Mouse (Mus musculus): ENCODE measurements around the gene Agpat2.
A peak's percentile ranks its signal among the peaks of the same experiment; 100 is the strongest.

The Agpat2 gene

DNA sequence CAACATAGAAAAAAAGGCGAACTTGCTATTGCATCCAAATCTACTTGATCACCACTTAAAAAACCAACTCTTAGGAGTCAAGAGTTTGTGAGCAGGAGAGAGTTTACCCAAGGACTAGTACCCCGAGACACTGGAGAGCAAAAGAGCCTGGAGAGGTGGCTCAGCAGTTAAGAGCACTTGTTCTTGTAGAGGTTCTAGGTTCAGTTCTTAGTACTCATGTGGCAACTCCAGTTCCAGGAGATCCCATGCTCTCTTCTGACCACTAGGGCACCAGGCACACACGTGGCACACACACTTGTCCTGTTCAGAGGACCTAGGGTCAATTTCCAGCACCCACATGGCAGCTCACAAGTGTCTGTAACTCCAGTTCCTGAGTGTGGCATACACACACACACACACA, 21.9 kb upstream of the Agpat2 start:
- no peak for DNase-seq (ENCODE audit: low spot score in 2 of 2)

DNA sequence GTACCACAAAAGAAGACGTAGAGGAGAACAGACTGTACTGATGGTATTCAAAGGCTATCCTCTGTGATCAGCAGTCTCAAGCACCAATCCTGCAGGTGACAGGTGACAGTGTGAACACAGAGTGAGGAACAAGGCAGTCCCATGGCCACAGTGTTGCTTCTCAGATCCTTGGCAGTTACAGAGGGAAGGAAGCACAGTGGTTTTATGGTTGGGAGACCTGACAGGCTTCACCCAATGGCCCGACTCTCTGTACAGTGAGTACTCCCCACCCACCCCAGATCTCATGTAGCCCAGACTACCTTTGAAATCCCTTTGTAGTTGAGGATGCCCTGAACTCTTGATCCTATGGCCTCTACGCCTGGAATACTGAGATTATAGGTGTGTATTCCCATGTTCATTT, 21.2 kb upstream of the Agpat2 start:
- no peak for DNase-seq (ENCODE audit: low spot score in 2 of 2)

DNA sequence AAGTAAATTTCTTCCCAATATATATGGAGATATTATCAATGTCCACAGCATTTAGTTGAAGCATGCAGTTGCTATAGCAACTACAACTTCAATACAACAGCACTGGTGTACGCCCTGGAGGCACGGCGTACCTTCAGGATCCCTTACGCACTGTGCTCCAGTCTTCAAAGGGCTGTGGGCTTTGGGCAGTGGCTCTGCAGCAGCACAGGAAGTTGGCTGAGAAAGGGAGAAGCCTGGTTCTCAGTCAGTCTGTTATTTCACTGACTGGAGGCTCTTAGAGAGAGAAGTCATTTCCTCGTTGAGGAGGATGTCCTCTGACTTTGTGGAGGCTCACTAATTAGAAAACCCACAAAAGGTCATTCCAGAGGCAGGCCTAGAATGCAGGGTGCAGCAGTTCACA, 18.8 kb upstream of the Agpat2 start:
- no peak for DNase-seq (ENCODE audit: low spot score in 2 of 2)

DNA sequence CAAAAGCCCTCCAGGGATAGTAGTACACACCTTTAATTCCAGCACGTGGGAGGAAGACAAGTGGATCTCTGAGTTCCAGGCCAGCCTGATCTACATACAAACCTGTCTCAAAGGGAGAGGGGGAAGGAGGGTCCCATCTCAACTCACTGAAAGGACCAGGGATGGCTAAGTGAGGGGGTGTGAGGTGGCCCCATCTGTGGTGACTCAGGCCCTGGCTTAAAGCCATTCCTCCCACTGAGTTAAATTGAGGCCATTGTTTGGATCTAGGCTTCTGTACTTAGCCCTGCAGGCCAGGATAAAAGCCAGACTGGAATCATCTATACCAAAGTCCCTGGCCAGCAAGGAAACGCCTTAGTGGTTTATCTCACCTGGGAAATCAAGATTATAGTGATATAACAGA, 17.0 kb upstream of the Agpat2 start:
- no peak for DNase-seq (ENCODE audit: low spot score in 2 of 2)

DNA sequence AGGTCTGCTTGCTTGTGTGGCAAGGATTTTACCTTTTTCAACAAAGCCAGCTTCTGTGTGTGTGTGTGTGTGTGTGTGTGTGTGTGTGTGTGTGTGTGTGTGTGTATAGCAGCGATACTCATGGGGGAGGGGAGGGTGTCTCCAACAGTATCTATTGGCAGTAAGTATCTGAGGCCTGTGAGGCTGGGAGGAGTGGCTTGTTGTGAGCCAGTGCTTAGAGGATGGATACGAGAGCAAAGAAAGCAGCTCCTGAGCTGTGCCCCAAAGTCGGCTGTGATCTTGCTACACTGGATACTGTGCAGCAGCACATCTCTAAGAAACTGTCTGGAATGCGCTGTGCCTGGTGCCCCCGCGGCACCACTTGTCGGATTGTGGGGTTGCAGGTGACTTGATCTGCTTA, 13.7 kb upstream of the Agpat2 start:
- DNase-seq (ENCODE audit: low spot score in 2 of 2), result no peak

DNA sequence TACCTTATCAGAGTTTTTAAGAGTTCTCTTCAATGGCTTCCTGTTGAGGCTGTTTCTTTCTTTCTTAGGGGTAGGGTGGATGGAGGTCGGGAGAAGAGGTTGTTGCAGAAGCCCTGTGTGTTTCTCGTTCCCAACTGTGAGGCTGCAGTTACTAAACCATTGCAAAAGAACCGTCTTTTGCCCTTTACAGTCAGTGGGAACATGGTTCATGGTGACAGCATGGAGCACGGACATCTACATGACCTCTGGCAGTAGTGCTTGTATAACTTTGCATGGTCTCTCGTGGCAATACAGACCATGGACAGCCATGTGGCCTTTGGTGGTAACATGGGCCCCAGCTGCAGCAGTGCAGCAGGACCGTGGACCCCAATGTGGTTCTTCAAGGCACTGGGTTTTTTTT, 13.1 kb upstream of the Agpat2 start:
- DNase-seq (ENCODE audit: low spot score in 2 of 2), result no peak

DNA sequence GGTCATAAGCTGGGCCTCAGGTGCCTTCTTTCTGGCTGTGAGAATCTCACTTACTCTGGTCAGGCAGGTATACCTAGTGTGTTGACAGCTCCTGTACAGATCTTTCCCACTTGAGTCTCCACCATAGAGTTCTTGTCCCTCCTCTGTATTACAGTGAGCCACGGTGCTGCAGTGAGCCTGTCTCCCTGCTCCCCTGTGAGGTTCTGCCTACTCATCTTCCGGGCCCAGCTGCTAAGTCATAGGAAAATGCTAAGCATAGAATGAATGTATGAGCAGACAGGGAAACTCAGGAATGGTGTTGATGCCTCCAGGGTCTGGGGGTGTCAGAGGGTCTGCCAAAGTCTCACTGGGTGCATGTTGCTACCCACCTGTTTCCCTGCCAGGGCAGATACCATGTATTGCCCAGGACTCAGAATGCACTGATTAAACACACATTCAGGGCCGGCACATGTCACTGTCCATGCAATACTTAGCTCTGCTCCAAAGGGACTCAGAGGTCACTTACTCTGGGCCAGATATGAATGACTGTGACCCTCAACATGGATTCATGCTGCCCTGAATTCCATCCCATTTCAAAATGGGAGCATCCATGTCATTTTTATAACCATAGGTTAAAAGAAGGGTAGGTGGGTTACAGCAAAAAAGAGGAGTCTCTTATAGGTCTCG, 11.4 kb upstream of the Agpat2 start:
- DNase-seq (ENCODE audit: low spot score in 2 of 2), result no peak

DNA sequence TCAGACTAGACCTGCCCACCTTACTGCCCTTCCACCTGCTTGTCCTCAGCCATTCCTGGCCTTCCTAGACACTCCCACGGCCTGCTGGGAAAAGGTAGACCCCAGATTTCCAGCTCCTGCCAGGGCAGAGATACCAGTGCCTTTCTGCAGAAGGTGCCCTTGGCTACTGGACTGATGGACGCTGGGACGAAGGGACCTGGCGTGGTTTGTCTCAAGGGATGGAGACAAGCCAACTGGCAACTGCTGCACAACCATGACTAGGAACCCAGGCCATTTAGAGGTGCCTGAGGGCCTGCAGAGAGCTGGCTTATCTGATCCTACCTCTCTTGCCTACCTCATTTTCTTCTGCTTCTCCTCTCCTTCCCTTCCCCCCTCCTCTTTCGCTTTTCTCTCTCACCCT, 10.7 kb upstream of the Agpat2 start:
- peak; percentile 61 to 70 for DNase-seq (ENCODE audit: low spot score in 2 of 2)

DNA sequence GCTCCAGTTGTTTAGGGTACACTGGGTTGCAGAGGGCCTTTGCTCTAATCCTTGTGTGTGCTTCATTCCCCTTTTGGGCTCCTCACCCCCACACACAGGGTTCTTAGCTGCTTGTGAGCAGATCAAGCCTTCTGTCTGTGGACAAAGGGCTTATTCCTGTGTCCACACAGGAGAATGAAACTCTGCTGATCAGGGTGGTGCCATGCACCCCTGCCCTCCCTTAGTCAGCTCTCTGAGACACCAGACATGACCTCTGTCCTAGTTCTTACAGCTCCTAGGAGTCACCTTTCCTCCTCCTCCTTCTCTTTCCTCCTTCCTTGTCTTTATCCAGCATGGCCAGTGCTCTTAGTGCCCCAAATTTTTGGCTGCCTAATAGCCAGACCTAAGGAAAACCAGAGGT, 7.7 kb upstream of the Agpat2 start:
- no peak for DNase-seq (ENCODE audit: low spot score in 2 of 2)

DNA sequence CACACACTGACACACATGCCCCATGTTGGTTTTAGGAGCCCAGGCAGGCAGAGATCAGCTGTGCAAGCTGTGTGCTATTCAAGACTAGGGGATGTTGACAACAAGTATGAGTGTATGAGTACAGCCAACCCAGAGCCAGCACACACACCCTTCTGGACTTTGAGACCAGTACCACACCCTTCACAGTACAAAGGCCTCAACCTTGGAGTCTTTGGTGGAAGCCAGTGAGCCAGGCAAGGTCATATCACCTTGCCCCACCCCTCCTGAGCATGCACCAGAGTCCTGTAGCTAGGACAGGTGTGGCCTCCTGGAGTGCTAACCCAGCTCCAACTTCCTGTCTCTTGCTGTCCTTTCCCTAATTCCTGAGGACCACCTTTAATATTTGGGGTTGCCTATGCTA, 6.8 kb upstream of the Agpat2 start:
- no peak for DNase-seq (ENCODE audit: low spot score in 2 of 2)

DNA sequence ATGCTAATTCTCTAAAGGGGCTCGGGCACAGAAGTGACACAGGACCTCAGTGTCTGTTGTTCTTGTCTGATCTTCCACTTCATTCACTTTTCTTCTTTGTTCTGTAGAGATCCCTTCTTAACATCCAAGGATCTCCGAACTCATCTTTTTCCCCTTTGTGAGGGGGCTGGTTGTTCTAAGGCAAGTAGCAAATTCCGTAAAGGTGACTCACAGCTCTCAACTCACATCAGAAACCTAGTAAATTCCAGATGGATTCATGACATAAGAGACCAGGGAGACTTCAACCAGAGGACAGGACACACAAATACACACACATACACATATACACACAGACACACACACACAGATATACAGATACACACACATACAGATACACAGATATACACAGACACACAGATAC, 6.3 kb upstream of the Agpat2 start:
- DNase-seq (ENCODE audit: low spot score in 2 of 2), result no peak

DNA sequence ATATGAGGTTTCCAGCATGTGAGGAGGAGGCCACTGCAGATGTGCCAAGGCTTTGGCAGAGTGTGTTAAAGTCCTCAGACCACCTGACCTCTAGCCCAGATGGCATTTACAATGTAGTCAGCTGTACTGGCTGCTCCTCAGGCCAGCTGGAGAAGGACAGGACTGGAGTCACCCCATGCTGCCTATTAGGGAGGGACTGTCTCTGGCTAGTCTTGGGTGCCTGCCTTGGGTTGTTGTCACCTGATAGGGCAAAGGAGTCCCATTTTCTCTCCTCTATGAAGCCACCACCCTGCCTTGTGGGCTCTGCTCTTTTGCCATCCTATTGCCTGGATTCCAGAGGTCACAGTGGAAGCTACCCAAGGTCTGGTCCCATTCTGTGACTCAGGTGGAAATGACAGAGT, 5.0 kb upstream of the Agpat2 start:
- peak; percentile 82 to 86 for DNase-seq (ENCODE audit: low spot score in 2 of 2)

DNA sequence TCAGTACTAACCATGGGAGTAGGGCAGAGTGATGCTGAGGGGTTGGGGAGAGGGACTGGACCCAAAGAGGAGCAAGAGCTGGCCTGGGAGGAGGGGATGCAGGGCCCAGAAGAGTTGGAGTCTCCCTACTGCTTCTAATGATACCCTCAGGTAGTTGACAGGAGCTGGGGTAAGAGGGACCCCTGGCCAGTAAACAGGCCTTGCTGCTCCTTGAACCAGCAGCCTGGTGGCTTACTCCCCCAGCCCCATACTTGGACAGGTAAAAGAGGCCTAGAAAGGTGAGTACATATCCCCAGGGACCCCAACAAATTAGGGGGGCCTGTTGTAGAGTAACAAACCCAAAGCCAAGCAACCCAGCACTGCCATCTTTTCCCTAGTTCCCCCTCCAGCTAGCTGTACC, 4.6 kb upstream of the Agpat2 start:
- no peak for DNase-seq (ENCODE audit: low spot score in 2 of 2)

DNA sequence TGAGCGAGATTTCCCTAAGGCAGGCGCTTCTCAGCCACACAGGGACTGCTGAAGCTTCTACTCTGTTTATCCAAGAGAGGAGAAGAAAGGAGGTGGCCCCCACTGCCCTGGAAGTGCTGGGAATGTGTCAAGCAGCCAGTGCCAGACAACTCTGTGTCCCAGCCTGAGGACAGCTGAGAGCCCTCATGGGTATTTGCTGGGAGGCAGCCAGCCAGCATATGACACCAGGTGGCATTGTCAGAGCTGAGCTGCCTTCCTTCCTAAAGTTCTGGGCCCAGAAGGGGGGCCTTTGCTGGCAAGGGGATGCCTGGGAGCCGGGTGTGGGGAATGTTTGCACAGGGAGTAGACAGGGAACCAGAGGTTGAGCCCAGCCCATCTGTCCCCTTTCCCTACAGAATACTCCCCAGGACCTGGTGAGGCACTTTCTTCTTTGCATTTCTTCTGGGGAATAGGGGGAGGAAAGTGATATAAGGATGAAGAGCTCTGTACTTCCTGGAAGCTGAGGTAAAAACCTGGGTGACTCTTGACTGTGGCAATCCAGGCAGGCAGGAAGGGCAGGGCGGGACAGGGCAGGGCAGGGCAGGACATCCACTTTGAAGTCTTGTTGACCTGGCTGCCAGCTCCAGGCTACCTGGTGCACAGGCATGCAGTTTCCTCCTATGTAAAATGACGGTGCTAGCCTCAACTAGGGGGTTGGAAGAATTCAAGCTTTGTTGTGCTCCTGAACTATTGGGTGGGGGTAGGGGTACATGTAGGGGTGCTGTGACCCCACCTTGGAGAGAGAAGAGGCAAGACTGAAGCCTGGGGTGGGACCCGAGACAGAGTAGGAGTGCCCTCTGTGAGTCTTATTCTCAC, 3.1 kb upstream of the Agpat2 start:
- peak; percentile 75 to 80 for DNase-seq (ENCODE audit: low spot score in 2 of 2)

DNA sequence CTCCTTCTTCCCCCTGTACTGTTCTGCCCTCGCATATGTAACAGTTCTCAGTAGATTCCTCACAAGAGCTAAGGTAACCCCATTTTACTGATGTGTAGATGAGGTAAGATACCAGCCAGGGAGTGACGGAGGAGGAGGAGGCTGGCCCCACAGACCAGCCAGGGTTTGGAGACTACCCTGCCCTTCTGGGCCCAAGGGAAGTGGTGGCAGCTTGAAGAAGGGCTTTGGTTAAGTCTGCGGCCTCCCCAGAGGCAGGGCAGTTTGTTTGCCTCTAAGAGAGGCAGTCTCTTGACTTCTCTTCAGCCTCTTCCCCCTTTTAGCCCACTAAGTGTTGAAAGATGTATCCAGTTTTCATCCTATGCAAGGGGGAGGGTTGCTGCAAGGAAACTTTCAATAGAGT, 2.4 kb upstream of the Agpat2 start:
- no peak for DNase-seq (ENCODE audit: low spot score in 2 of 2)

DNA sequence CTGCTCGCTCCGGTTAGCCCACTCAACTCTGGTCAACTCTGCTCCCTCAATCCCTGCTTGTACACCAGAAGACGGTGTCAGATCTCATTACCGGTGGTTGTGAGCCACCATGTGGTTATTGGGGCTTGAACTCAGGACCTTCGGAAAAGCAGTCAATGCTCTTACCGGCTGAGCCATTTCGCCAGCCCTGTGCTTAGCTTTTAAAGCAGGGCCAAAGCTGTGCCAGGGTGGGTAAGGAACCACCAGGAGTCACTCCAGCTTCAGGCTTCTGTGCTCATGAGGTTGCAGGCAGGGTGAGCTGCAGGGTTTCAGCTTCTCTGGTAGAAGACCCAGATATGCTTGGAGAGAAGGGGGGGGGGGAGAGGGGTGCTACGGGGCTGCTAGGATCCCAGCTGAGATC, 1.1 kb upstream of the Agpat2 start:
- DNase-seq (ENCODE audit: low spot score in 2 of 2), result no peak

DNA sequence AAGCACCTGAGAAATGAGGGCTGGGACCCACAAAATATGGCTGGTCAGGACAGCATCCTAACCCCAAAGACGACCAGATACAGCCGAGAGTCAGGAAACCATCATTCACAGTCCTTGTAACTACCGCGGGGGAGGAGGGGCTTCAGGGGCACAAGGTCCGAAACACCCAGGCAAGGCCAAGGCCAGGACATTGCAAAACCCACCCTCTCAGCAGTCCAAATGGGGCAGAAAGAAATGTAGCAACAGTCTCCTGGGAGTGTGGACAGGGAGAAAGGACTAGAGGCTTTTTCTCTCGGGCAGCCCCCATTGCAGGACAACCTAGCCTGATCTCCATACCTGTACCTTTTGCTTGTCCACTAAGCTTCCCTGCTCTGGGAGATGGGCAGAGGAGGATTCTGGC, 1.1 kb downstream of the Agpat2 start:
- no peak for DNase-seq (ENCODE audit: low spot score in 2 of 2)

DNA sequence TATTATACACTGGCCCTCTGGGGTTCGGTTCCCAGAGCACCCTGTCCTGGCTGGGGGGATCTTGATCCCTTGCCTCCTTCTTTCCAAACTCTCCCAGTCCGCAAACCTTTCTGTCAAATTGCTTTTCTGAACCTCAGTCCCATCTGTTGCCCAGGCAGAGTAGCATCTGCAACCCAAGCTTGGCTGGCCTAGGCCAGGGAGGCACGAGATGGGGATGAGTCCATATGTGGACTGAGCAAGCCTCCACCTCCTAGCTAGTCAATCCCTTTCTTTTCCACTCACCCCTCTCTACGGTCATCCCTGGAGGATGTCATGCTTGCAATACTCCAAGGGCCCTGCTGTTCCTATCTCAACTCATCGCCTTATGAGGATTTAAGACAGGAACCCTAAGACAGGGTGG, 1.6 kb downstream of the Agpat2 start:
- DNase-seq (ENCODE audit: low spot score in 2 of 2), result no peak

DNA sequence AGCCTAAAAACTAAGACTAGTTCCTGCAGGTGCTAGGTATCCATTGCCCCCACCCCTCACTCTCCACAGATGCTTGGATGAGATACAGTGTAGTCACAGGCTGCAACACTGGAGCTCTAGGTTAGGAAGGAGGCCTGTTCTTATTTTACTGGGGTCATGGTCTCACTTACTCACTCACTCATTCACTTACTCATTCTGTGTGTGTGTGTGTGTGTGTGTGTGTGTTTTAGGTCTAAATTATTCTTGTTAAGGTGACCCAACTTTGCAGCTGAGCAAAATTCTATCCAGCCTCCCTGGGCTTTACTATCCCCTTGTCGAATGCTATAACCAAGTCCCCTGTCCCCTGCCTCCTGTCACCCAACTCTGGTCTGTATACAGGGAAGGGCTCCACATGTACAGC, 2.6 kb downstream of the Agpat2 start:
- DNase-seq (ENCODE audit: low spot score in 2 of 2), result no peak

DNA sequence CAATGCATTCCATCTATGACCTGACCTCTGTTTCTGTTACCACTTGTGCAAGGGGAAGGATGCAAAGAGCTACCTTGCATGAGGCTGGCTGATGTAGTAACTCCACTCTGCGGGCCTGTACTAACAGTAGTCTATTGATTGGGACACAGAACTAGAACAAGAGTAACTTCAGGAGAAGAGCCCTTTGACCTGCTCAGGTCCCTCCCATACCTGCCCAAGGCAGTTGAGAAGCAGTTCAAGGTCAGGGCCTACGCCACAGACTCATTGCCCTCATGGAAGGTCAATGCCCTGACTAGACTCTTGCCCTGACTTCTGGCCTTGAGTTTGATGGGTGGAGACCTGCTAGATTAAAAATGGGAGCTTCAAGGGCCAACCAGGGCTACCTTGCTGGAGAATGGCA, 3.6 kb downstream of the Agpat2 start:
- DNase-seq (ENCODE audit: low spot score in 2 of 2), result no peak

DNA sequence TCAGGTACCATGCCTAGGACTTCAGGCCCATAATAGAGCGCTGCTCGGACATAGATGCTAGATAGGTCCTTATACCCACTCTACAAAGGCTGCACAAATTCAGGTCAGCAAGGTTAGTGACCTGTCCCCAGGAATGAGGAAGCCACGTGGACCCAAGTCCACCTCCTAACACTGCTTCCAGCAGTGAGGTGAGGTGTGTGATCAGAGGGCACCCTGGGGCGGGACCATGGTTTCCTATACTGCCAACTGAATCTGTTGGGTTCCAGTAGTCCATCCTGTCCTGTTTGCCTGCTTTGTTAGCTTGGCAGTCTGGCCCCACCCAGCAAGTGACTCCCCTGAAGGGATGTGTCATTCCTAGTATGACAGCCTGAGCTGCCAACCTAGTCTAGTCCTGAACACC, 4.3 kb downstream of the Agpat2 start:
- no peak for DNase-seq (ENCODE audit: low spot score in 2 of 2)

DNA sequence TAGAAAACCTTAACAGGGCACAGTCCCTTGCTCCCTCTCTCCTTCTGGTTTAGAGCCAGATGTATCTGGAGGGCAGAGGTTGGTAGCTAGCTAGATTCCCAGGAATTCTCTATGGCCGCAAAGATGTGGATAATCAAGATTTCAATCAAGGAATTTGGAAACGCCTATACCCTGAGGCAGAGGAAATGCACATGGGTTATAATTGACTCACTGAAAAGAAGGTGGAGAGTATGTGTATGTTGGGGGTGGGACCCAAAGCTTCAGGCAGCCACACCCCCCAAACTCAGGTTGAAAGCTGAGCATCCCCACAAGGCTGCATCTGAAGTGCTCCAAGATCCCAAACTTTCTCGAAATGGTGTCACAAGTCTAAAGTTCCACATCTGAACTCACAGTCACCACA, 5.8 kb downstream of the Agpat2 start:
- DNase-seq (ENCODE audit: low spot score in 2 of 2), result no peak

DNA sequence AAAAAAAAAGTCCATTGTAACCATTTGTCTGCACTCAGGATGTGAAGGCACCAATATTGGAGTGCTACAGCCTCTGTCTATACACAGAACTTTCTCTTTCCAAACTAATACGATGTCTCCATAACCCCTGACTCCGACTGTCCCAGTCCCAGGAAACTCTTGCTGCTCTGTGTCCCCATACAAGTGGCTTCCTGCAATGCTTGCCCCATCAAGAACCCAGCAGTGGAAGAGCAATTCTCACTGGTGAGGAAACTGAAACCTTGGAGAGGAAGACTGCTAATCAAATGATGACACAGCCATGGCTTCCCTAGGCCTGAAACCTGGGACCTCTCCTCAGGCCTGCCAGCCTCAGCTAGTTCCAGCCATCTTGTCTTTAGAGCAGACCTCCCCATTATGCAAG, 6.4 kb downstream of the Agpat2 start:
- no peak for DNase-seq (ENCODE audit: low spot score in 2 of 2)

DNA sequence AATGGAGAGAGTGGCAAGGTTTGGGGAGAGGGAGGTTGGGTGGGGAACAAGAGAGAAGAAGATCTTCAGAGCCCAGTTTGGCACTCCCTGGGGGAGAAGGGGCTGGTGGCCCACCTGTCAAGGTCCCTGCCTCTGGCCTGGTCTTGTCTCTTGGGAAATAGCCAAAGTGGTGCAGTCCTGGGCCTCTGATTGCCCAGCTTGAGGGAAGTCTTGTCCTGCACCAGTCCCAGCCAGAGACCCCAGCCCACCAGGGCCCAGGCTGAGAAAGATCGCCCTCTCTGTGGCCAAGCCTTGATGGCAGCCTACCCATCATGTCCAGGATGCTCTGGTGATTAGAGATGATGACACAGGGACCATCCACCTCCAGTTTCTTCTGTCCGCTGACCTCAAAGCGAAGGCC, 7.3 kb downstream of the Agpat2 start:
- no peak for DNase-seq (ENCODE audit: low spot score in 2 of 2)
